Mouse (Mus musculus) stomach, postnatal 0 days (tissue): Measurements from ENCODE around the gene Rorc.

Experiments used
- CTCF ChIP-seq: IDR thresholded peaks from 2 replicates; pipeline ENCODE4 v1.5.1; 2016; ENCODE audit warnings: antibody characterized with exemption, low read depth, mild to moderate bottlenecking, moderate library complexity
- EP300 ChIP-seq: optimal IDR thresholded peaks from 2 replicates; pipeline ENCODE3; 2016; ENCODE audit warnings: antibody characterized with exemption

GRCm38 (mm10) chr3:94367511-94367910 is 5.1 kb upstream of the Rorc start:
- TF ChIP-seq CTCF, result no peak
- TF ChIP-seq EP300, result no peak
